Mouse (Mus musculus): ENCODE measurements around the gene Rbm7.
"Not testable (repeated sequence)": the region's sequence is repeated elsewhere in the genome, so short reads cannot be mapped to it uniquely, and the experiment has no call there.

The Rbm7 gene

DNA sequence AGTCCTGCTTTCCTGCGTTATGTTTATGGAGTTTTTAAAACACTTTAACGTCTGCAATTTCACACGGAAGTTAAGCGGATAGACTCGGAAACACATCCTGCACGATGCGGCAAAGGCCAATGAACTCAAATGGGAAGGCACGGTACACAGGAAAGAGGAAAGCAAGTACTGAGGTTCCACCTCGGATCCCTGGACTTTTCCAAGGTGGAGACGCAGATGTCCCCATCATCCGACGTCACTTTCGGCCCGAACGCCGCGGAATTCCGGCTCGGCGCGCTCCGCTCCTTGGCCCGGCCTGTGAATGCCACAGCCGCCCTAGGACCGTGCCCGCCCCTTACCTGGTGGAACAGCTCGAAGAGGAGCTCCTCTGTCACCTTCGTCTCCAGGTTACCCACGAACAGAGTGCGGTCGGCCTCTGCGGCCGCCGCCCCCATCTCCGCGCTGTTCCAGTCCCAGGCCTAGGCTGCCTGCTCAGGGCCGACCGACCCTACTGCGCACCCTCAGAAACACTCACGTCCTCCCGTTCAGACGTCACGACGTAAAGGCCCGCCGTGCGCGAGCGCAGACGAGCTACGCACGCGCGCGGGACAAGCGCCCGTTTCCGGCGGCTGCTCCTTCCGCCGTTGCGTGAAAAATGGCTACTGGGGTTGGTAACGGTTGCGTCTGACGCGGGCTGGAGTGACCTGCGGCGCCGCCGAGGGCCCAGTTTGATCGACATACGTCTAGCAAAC lies at the start of gene Rbm7, which contains the start of gene Gm5617:
Rbm7 (minus strand) TSS at position 483 of the 731 bp plus-strand sequence.
Gm5617 (plus strand) TSS at position 626 of the 731 bp plus-strand sequence.
- DNase-seq (ENCODE audit: low read depth, low spot score) = peak; percentile 88

DNA sequence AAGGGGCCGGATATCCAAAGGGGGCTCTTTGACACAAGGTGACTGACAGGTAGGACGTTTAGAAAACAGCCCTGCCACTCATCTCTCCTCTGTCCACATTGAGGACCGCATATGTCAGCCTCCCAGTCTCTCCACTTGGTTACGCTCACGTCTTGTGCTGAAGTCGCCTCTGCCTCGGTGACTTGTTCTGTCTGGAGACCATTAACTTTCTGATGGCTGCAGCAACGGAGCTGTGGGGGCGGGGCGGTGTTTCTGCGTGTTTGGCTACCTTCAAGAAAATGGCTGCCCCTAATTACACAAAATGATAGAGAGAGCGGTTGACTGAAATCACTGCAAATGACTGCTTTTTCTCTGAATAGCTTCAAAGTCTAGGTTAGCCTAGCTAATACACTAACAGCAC lies 43.6 kb upstream of the Rbm7 start:
- no peak for DNase-seq (ENCODE audit: low read depth, low spot score)

DNA sequence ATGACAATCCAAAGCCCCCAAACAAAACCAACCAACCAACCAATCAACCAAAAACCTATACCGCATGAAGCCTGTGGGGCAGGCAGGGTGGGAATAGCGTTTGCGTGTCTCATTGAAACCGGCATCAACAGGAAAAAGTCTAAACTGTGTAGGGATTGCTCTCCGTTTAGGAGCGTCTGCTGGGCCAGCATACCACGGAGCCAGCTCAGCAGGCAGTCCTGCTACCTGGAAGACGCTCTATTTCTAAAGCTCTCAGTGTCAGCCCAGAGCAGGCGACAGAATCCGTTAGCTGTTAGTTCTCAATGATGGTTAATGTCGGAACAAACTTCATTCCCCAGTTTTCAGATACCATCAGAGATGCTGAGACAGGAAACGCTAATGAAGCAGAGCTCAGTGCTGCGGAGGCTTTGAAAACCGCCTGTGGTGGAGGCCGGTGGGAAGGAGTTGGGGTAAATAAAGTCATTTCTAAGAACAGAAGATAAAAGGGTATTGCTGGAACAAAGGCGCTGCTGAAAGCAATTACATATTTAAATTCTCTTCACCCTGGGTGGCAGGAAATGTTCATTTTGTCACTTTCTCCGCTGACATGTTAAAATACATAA lies 43.0 kb upstream of the Rbm7 start:
- no peak for DNase-seq (ENCODE audit: low read depth, low spot score)

DNA sequence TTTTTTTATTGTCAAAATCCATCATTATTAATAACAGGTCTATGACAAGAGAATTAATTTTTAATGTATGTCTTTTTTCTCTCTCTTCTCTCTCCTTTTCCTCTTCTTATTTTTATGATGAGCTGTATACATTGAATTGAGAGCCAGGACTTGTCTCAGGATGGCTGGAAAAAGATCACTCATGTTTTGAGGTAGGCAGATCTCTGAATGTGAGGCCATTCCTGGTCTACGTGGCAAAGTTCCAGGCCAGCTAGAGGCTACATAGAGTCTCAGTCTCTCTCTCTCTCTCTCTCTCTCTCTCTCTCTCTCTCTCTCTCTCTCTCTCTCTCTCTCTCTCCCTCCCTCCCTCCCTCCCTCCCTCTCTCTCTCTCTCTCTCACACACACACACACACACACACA lies 42.5 kb upstream of the Rbm7 start:
- DNase-seq (ENCODE audit: low read depth, low spot score) = not testable (repeated sequence)

DNA sequence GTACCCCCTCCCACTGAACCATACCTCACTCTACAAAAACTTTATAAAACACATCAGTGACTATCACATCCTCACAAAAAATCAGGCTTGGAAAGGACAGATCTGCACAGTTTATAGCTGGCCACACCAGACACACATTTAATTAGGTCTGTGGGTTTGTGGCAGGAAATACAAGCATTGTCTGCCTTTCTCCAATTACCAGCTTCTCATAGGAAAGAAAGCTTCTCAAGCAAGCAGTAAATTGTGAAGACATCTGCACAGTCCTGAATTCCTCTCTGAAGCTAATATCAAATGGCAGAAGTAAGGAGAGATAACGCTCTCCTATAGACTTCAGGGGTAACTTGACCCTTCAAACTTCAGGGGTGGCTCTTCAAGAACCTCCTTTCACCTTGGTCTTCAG lies 41.3 kb upstream of the Rbm7 start:
- no peak for DNase-seq (ENCODE audit: low read depth, low spot score)

DNA sequence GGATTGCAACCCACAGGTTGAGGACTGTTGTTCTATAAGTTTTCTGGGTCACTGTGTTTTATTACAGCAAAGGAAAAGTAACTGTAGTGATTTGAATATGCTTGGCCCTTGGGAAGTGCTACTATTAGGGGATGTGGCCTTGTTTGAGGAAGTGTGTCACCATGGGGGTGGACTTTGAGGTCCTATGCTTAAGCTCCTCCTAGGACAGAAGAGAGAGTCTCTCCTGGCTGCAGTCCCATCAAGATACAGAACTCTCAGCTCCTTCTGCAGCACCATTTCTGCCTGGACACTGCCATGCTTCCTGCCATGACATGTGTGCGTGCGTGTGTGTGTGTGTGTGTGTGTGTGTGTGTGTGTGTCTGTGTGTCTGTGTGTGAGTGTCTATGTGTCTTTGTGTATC lies 37.6 kb upstream of the Rbm7 start:
- DNase-seq (ENCODE audit: low read depth, low spot score) = no peak

DNA sequence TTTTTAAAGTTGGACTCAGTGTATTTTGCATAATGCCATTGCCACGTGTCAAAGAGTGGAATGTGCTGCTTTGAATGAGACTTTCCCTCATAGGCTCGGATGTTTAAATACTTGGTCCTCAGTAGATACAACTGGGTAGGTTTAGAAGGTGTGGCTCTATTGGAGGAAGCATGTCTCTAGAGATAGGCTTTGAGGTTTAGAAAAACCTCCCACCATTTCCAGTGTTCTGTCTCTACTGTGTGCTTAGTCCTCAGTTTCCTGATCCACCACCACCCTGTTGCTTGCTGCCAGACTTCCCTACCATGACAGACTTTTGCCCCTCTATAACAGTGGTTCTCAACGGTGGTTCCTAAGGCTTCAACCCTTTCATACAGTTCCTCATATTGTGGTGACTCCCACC lies 37.1 kb upstream of the Rbm7 start:
- no peak for DNase-seq (ENCODE audit: low read depth, low spot score)

DNA sequence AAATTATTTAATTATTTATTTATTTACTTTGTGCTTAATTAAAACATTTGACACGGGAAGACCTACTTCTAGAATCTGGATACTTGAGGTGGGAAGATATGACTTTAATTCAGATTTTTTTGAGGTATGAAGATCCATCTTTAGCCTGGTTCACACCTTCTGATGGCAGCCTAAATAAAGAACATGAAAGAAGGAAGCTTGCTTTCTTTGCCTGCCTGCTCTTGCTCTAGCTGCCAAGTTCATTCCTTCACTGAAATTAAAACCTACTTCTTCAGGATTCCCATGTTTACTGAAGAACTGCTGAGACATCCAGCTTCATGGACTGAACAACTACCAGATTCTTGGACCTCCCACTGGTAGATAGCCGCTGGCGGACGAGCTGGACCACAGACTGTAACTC lies 36.2 kb upstream of the Rbm7 start:
- DNase-seq (ENCODE audit: low read depth, low spot score) = no peak

DNA sequence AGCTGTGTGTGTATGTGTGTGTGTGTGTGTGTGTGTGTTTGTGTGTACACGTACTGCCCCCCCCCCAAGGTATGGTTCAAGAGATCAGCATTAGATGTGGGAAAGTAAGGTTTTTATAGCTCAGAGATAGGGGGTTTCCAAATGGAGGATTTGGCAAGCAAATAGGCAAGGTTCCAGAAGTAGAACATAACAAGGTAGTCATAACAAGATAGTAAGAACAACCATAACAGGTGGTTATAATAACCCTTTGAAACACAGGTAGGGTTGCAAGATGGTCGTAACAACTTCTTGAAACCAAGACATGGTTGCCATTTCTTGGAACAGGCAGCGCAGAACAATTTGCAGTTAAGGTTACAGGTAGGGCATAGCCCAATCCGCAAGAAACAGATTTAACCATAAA lies 31.4 kb upstream of the Rbm7 start:
- DNase-seq (ENCODE audit: low read depth, low spot score) = no peak

DNA sequence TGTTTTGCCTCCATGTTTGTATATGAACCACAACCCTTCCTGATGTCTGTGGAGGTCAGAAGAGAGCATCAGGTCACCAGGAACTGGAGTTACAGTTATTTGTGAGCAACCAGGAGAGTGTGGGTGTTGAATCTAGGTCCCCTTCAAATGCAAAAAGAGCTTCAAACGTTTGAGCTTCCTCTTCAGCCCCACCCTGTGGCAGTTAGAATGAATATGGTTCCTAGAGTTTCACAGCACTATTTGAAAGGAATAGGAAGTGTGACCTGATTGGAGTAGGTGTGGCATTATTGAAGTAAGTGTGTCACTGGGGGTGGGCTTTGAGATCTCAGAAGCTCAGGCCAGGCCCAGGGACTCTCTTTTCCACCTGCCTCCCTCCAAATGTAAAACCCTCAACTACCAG lies 30.5 kb upstream of the Rbm7 start:
- DNase-seq (ENCODE audit: low read depth, low spot score) = no peak

DNA sequence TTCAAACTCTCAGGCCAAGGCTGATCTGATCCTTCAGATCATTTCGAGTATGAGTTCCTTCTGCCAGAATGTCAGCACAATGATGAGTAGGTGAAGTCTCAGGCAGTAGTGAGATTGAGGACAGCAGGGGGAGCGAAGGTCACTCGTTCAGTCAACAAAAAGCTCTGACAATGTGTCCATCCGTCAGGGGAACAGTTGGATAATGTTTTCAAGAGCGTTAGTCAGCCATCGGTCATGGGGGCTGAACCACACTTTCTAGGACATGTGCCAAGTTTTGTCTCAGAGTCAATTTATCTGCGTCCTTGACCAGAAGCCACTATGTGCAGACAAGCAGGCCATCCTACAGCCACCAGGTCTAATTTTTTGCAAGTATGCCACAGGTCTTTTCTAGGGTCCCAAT lies 25.3 kb upstream of the Rbm7 start:
- not testable (repeated sequence) for DNase-seq (ENCODE audit: low read depth, low spot score)

DNA sequence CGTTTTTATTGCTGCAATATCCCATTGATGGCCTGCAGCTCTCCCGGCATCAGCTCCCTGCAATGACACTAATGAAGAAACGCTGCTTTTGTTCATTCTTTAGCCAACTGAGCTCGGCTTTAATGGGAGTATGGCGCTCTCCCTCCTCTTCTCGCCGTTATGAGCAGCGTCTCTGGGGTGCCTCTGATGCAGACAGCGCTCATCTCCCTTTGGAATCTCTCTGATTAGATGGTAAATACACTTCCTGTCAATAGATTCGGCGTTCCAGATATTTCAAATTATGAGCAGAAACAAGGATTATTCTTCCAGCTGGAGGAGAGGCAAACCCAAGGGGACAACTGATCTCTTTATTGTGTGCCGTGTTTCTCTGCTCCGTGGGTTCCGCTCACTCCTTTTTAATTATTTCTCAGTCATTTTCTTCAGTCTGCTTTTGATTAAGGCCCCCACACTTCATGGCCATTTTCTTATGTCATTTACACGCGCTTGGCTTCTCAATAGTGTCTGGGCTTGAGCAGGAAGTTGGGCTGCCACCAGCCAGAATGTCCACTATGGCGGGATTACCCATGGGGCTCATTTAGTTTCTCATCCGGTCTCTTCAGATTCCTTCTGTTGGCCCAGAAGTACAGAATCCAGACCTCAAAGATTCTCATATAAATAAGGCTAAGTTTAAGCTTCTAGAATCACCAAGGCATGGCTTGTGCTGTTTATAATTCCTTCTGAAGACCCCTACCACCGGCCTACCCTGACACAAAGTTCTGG lies 22.5 kb upstream of the Rbm7 start:
- no peak for DNase-seq (ENCODE audit: low read depth, low spot score)

DNA sequence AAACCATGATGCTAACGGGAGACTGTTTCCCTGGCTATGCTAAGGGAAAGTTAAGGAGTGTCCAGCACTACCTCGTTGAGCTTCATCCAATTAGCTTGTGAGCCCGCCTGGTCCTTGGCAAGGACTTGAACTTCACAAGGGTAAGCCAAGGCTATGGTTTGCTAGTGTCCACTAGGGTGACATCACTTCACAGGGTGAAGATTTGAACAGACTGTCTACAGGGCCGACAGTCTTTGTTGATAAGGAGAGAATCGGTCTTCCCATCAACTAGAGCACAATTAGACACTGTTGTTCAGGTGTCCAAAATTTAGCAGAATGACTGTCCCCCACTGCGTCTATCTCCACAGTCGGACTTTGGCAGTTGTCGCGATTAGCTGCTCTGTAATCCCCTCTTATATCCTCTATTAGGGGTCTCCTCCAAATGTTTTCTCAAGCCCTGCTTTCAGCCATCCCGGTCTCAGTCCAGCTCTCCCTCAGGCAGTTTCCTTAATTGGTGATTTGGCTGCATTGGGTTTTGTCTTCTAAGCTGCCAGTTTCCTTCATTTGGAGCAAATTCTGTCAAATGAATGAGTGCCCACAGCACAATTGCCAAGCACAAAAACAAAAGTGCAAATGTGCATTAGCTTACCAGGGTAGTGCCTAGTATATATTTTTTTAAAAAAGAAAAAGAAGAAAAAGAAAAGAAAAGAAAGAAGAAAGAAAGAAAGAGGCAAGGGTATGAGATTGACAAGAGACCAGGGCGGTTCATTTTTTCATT lies 21.7 kb upstream of the Rbm7 start:
- no peak for DNase-seq (ENCODE audit: low read depth, low spot score)

DNA sequence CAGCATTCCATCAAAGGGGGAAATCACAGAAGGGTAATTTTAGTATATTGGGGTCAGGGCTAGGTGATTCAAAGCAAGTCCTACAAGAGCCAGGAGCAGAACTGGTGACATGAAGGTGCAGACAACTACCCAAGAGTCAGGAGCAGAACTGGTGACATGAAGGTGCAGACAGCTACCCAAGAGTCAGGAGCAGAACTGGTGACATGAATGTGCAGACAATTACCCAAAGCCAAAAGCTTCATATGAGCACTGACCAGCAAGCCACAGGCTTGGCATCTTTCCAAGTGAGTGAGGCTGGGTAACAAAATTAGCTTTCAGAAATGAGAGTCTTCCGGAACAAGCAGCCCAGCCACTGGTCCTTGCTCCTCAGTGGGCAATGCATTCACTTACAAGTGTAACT lies 20.2 kb upstream of the Rbm7 start:
- DNase-seq (ENCODE audit: low read depth, low spot score) = no peak

DNA sequence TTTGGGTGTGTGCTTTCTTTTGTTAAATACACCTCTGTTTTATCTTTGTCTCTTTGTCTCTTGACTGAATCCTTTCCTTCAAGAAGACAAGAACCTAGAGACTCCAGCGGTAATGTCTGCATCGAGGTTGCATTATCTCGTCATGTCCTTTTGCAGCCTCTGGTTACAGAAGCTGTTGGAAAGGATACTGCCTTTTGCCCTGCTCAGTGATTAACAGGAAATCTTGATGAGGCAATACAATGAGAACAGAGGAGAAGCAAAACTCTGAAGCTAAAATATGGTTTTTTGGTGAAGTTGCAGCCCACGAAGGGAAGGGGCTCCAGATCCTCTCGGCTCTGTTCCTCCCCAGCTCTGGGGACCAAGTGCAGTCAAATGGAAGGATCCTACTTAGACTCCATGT lies 15.0 kb upstream of the Rbm7 start:
- no peak for DNase-seq (ENCODE audit: low read depth, low spot score)

DNA sequence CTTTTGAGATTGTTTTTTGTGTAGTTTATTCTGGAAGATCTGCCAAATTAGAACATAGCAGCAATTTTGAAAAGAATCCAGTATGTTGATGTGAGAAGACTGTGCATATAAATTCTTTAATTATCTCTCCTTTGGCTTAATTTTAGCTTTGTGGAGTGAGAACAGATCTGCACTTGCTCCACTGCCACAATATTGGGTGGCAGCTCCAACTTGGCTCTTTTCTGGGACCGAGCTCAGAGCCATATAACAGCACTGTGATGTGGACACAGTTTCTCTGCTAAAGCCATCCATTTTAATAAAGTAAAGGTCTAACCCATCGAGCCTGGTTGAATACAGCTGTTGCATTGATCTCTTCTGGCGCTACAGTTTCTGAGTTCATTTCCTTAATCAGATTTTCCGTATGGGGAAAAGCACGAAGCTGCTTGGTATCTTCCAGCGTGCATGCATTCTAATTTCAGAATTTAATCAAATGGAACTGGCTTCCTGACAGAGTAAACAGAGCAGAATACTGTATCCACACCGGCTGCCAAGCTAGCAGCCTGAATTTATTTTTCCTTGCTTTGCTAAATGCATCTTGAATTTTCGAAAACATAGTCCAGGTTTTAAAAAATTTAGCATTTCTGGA lies 9.8 kb upstream of the Rbm7 start:
- no peak for DNase-seq (ENCODE audit: low read depth, low spot score)

DNA sequence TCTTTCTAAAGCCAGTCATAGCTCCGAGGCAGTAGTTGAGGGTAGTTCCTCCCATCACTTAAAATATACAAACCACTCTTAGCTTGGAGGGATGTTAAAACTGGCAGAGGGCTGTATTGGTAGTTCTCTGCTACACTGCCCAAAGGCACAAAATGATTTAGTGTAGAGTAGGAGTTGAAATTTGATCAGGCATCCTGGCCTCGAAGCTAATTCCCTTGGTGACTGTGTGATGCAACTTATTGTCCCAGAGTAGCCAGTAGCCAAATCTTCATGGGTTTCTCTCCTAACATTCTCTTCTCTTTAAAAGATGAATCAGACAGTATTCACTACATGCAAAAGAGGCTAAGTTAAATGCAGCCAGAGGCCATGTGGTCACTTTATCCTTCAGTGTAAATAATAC lies 7.9 kb upstream of the Rbm7 start:
- DNase-seq (ENCODE audit: low read depth, low spot score) = no peak

DNA sequence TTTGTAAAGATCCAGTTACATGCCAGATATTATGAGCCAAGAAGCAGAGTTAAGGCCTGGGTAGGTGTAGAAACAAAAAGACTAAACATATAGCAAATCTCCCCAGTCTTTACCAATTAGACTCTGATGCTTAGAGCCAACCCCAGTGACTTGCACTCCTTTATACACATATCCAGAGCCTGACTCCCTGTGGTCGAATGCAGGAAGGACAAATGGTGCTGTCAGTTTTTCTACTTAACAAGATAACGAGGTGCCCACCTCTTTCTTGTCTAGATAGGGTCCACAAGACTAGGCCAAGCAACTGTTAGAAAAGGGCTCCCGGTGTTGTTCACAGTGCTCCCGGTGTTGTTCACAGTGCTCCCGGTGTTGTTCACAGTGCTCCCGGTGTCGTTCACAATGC lies 6.1 kb upstream of the Rbm7 start:
- no peak for DNase-seq (ENCODE audit: low read depth, low spot score)

DNA sequence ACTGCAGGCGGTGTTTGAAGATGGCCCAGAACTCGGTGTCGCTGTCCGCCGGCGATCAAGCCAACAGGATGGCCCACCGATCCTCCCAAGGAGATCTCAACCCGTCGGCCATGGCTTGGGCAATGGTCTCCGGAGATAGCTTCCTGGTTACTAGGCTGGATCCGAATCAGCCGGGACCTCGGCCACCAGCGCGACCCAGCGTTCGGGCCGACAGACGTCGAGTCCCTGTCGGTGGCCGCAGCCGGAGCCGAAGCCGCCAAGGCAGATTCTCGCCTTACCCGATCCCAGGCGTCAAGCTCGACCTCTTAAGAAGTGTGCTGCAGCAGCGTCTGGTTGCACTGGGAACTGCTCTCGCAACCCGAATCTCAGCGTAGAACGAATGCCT lies 441 bp upstream of the Rbm7 start:
- no peak for DNase-seq (ENCODE audit: low read depth, low spot score)

DNA sequence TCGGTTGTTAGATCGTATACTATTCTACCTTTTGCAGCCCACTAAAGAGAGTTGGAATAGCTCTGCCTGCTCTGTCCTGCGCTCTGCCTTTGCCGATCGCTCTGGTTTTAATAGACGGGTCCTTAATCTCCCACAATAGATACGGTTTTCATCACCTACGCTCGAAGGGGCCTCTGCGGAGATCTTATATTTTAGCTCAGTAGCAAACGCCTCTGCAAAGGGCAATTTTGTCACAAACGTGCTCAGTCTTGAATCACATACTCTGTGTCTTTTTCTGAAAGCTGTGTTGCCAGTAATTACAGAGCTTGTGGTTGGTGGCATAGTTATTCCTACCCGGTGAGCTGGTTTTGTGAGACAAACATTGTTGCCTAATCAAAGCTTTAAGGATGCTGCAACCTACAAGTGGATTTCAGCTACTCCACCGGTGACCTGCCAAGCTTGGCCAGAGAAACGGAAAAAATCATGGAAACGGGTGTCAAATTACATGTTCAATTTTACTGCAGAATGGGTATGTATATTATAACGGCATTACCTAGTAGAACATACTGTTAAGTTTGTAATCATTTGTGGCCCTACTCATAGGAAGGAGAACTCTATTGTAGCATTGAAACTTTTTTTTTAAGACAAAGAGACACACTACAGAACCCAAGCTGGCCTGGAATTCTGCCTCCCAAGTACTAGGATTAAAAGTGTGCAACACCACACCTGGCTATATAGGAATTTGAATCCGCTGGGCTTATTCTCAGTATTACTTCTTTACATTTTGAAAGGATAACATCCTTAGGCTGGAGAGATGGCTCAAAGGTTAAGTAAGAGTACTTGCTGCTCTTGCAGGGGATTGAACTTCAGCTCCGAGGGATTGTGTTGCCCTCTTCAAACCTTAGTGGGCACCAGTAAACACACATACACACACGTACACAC lies 13.6 kb downstream of the Rbm7 start:
- DNase-seq (ENCODE audit: low read depth, low spot score) = no peak
